Mouse (Mus musculus) kidney, embryonic 16.5 days (tissue): ENCODE measurements around the gene Glis3. TPM values are rescaled to one million over a fixed set of nuclear protein-coding genes. Genes with fewer than 3 reads are reported as not detected.

Experiments
- ATAC-seq: fragments of 200-750 bp; cut with Nextera tagmentation; 2 replicates; pipeline ENCODE4 v1.8.0; 2017; ENCODE audit warnings: moderate TSS enrichment; ENCODE audit not compliant: low FRiP score, low TSS enrichment
- H3K27ac ChIP-seq: fragments of 300-500 bp; sonication (generic); 2 replicates; pipeline ENCODE4 v1.5.1; 2014; ENCODE audit warnings: low read length
- H3K27me3 ChIP-seq: fragments of 300-500 bp; sonication (generic); 2 replicates; pipeline ENCODE4 v1.6.1; 2014; ENCODE audit warnings: low read length, control low read depth, mixed read lengths; ENCODE audit not compliant: insufficient read depth
- H3K36me3 ChIP-seq: fragments of 300-500 bp; sonication (generic); 2 replicates; pipeline ENCODE4 v1.6.1; 2014; ENCODE audit warnings: low read length, control low read depth, mixed read lengths; ENCODE audit not compliant: insufficient read depth
- H3K4me1 ChIP-seq: fragments of 300-500 bp; sonication (generic); 2 replicates; pipeline ENCODE4 v1.6.1; 2014; ENCODE audit warnings: low read length, control low read depth, mixed read lengths; ENCODE audit not compliant: insufficient read depth
- H3K4me2 ChIP-seq: fragments of 300-500 bp; sonication (generic); replicated peaks from 2 replicates; pipeline ENCODE4 v1.6.1; 2014; ENCODE audit warnings: low read depth, low read length
- H3K4me3 ChIP-seq: fragments of 300-500 bp; sonication (generic); 2 replicates; pipeline ENCODE4 v1.5.1; 2014; ENCODE audit warnings: mild to moderate bottlenecking, low read length
- H3K9ac ChIP-seq: fragments of 300-500 bp; sonication (generic); replicated peaks from 2 replicates; pipeline ENCODE4 v1.6.1; 2014; ENCODE audit warnings: low read length
- H3K9me3 ChIP-seq: fragments of 300-500 bp; sonication (generic); 2 replicates; pipeline ENCODE4 v1.6.1; 2016; ENCODE audit warnings: low read length, control low read depth
- WGBS: fragments of 180-500 bp; shearing (Covaris S2); extraction: QIAGEN DNeasy Blood & Tissue Kit; methylation state at CpG from one replicate; pipeline ENCODE4 v1.1.7; 2014; 5-methylcytosine and 5-hydroxymethylcytosine counted together
- polyA plus RNA-seq: library from polyadenylated mRNA; unstranded; fragments of >200 nt; fragmentation: Nextera tagmentation; extraction: Ambion mirVana; gene quantifications from 2 replicates; pipeline ENCODE4 v1.2.1, GENCODE M21; 2015

Gene Glis3
- polyA plus RNA-seq, 1 experiment from 2014 or later: 9.0 TPM

DNA sequence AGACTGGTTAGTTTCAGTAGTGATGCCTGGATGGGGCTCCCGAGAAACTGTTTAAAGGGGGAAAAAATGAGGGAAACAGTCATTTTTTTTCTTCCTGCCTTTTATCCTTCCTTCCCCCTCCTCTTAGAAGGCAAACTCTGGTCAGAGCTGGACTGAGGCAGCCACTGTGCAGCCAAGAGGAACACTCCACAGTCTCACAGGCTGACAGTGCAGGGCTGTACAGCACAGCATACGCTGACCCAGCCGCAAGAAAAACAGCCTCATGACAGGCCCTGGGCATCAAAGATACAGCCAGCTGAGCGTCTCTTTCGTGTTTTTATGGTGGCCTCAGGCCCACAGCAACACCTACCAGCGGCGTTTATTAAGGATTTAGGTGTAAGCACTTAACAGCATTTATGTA lies 19.0 kb downstream of the Glis3 start:
- H3K9me3 ChIP-seq: no peaks in the 10 kb centered on the region
- H3K9ac ChIP-seq: no peak overlapping the region
- 0 out of 2 replicates have a peak overlapping the region, but pooled peaks have one; percentile 7 for H3K4me2 ChIP-seq
- H3K4me3 ChIP-seq: no peak overlapping the region
- peak overlapping the region; percentile 71 for H3K27ac ChIP-seq
- peaks cover 59% of the 10 kb centered on the region for H3K4me1 ChIP-seq
- 0 out of 2 replicates have a peak, but pooled peaks cover 3% of the 10 kb centered on the region for H3K36me3 ChIP-seq
- no peaks in the 10 kb centered on the region for H3K27me3 ChIP-seq
- peak; percentile 92 for ATAC-seq
- 26% methylated on average over 7 of the region's 7 CpGs for WGBS

DNA sequence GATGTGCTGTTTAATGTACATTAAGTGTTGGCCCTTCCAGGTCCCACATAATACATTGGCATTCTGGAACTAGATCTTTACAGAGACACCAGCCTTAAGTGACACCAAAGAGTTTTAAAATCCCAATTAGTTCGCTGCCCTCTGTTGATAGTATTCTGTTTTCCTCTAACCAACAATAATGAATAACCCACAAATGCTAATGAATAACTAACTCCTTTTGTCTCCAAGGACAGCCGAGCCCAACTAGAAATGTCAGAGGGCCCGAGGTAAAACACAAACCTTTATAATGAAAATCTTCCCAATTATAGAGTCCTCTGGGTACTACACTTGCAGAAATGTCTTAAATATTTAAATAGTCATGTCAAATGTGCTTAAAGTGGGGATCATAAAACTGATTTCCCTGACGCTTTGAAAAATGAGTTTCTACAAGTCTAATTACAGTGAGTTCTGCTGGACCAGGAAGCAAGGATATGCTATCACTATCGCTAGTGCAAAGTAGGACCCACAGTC lies 22.1 kb downstream of the Glis3 start:
- Histone ChIP-seq H3K4me2 (no peak overlapping the region), H3K36me3 (no peaks in the 10 kb centered on the region), H3K27me3 (no peaks in the 10 kb centered on the region), H3K9ac (no peak overlapping the region; the same call in 1 of the 2 replicates), H3K9me3 (no peaks in the 10 kb centered on the region), H3K4me3 (no peak overlapping the region), H3K27ac (peak overlapping the region; percentile 82), H3K4me1 (peaks cover 61% of the 10 kb centered on the region)
- WGBS: 62% methylated on average over 5 of the region's 5 CpGs
- peak; percentile 29; the same call in 1 of the 2 replicates for ATAC-seq

DNA sequence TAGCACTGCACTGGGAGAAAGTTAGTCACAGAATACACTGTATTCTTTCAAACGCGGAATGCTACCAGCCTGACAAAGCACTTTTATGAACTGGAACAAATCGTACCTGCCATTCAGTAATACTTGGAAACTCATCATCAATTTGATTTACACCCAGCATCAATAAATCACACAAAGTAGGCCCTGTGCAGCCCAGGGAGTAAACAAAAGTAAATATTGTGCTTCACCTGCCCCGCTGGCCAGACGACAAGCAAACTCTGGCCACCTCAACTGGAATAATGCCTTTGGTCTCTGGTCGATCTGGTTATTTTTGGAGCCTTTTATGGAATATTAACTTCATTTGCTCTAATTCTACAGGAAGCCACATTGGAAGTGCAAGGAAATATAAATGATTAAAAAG lies 23.0 kb downstream of the Glis3 start:
- ATAC-seq: no peak
- H3K27me3 ChIP-seq: no peaks in the 10 kb centered on the region

DNA sequence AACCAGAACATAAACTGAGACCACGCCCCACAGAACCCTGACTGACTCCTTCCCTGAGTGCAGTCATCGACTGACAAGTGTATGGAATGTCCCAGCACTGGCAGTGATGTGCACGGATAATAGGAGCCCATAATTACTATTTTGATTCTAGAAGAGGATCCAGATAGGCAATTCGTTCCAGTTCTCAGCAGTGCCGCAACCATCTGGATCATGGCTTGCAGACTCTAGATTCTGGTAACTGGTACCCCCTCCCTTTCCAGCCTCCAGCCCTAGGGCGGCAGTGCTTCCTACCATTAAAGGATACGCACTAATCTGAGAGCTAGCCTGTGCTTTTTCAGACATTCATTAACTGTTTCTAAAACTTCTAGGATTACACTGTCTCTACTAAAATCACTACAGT lies 24.7 kb downstream of the Glis3 start:
- ATAC-seq: 0 out of 2 replicates have a peak, but pooled peaks have one; percentile 41
- Histone ChIP-seq H3K27me3 (no peaks in the 10 kb centered on the region), H3K4me1 (peaks cover 46% of the 10 kb centered on the region), H3K9ac (no peak overlapping the region), H3K4me2 (no peak overlapping the region), H3K27ac (peak overlapping the region; percentile 35; the same call in 1 of the 2 replicates), H3K9me3 (no peaks in the 10 kb centered on the region), H3K4me3 (no peak overlapping the region), H3K36me3 (no peaks in the 10 kb centered on the region)
- 53% methylated on average over 7 of the region's 7 CpGs for WGBS

More for the DNA sequence above, 23.0 kb downstream of the Glis3 start:
- 19% methylated on average over 6 of the region's 6 CpGs for WGBS
- Histone ChIP-seq H3K27ac (peak overlapping the region; percentile 82), H3K36me3 (no peaks in the 10 kb centered on the region), H3K4me2 (no peak overlapping the region; the same call in 1 of the 2 replicates), H3K4me3 (no peak overlapping the region), H3K9me3 (no peaks in the 10 kb centered on the region), H3K9ac (no peak overlapping the region), H3K4me1 (peaks cover 53% of the 10 kb centered on the region)

DNA sequence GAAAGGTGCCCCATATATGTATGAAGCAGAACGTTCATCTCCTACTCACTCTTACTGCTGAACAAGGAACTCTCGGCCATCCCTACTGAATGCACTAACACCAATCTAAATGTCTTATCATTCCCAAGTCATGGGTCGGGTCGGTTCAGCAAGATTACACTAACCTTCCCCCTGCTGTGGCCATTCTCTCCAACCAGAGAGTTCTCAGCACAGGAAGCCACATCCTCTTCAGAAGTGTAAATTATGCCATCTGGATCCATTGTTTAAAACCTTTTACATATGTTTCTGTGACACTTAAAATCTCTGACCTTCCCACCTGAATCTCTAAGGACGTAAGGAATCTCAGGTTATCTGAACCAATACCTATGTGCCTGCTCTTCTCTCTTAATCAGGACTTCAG lies 29.0 kb downstream of the Glis3 start:
- no peak overlapping the region for H3K27ac ChIP-seq
- H3K4me3 ChIP-seq: no peak overlapping the region
- no peaks in the 10 kb centered on the region for H3K9me3 ChIP-seq
- H3K4me1 ChIP-seq: peaks cover 30% of the 10 kb centered on the region
- WGBS: 87% methylated on average over 5 of the region's 5 CpGs
- ATAC-seq: no peak
- no peak overlapping the region for H3K4me2 ChIP-seq
- H3K36me3 ChIP-seq: no peaks in the 10 kb centered on the region
- no peak overlapping the region for H3K9ac ChIP-seq
- H3K27me3 ChIP-seq: no peaks in the 10 kb centered on the region

DNA sequence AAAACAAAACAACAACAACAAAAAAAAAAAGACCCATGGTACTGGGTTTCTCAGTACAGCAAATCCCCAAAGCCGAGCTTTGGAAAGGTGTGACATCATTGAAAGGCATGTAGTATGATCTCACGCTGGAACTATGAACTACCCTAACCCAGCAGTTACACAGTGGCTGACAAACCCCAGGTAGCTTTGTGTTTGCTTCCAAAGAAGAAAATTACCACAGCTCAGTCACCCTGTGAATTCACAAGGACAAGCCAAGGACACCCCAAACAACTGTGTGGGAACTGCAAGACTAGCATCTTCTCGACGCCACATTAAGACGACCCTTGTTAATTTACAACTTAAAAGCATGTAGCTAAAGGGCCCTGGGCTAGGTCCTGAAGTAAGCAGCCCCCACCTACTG lies 30.4 kb downstream of the Glis3 start:
- no peaks in the 10 kb centered on the region for H3K9me3 ChIP-seq
- H3K36me3 ChIP-seq: no peaks in the 10 kb centered on the region
- peak; percentile 69; the same call in 1 of the 2 replicates for ATAC-seq
- no peak overlapping the region for H3K4me3 ChIP-seq
- WGBS: 42% methylated on average over 5 of the region's 5 CpGs
- H3K4me1 ChIP-seq: peaks cover 22% of the 10 kb centered on the region
- no peaks in the 10 kb centered on the region for H3K27me3 ChIP-seq
- peak overlapping the region; percentile 31 for H3K27ac ChIP-seq
- no peak overlapping the region for H3K9ac ChIP-seq
- no peak overlapping the region for H3K4me2 ChIP-seq

DNA sequence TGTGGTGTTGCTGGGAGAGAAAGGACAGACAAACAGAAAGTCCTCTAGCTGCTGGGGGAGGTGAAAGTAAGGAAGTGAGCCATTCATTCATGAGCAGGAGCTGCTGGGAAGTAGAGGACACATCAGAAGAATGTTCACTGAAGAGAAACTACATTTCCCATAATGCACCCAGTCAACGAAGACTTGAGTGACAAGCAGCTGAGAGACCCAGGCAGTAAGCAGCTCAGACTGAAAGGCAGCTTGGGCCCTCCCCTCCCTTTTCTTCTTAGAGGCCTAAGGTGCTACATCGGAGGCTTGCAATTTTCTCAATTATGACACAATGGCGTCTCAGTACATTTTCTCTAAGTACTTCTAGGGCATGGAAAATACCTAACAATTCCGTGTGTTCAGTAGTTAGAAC lies 31.0 kb downstream of the Glis3 start:
- Histone ChIP-seq H3K9me3 (no peaks in the 10 kb centered on the region), H3K9ac (no peak overlapping the region), H3K4me3 (no peak overlapping the region), H3K27ac (no peak overlapping the region), H3K36me3 (no peaks in the 10 kb centered on the region), H3K4me1 (peaks cover 22% of the 10 kb centered on the region), H3K4me2 (no peak overlapping the region), H3K27me3 (no peaks in the 10 kb centered on the region)
- 60% methylated on average over 4 of the region's 4 CpGs for WGBS
- no peak for ATAC-seq

DNA sequence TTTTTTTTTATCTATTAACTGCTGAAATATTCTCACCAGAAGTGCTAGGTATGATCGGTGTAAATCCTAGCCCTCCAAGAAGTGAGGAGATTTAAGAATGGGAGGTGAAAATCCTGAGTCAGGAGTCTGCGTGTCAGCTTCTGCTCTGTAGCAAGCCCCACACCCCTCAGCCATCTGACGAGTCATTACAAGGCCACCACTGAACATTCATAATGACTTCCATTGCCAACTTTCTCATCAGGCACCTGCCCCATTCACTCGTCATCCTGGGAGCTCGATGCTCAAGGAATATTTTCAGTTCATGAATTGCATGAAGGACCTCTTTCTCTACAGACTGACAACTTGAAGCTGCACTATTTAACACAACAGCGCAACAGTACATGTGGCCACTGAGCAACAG lies 32.5 kb downstream of the Glis3 start:
- 89% methylated on average over 6 of the region's 6 CpGs for WGBS
- H3K27me3 ChIP-seq: no peaks in the 10 kb centered on the region

DNA sequence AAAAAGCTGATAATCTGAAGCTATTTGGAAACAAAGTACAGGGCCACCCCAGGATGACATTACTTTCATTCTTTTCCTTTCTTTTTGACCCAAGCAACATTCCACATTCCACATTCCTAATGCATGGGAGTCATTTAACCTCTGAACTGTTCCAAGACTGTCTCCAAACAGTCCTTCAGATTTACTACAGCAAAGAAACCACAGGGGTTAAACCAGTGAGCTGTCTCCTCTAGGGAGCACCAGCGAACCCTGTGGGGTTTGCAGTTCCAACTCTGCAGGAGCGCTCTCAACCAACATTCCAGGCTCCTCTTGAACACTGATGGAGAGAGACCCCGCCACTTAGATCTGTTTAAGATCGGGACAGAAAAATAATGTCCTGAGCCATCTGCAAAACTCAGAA lies 33.6 kb downstream of the Glis3 start:
- Histone ChIP-seq H3K9ac (no peak overlapping the region), H3K4me1 (peaks cover 22% of the 10 kb centered on the region), H3K27me3 (no peaks in the 10 kb centered on the region), H3K4me3 (no peak overlapping the region), H3K27ac (peak overlapping the region; percentile 37; the same call in 1 of the 2 replicates), H3K4me2 (no peak overlapping the region), H3K36me3 (no peaks in the 10 kb centered on the region), H3K9me3 (no peaks in the 10 kb centered on the region)
- peak; percentile 86 for ATAC-seq
- 44% methylated on average over 4 of the region's 4 CpGs for WGBS

More for the DNA sequence above, 32.5 kb downstream of the Glis3 start:
- no peaks in the 10 kb centered on the region for H3K36me3 ChIP-seq
- peaks cover 22% of the 10 kb centered on the region for H3K4me1 ChIP-seq
- ATAC-seq: no peak
- H3K4me3 ChIP-seq: no peak overlapping the region
- no peaks in the 10 kb centered on the region for H3K9me3 ChIP-seq
- H3K4me2 ChIP-seq: no peak overlapping the region
- H3K9ac ChIP-seq: no peak overlapping the region
- no peak overlapping the region for H3K27ac ChIP-seq

DNA sequence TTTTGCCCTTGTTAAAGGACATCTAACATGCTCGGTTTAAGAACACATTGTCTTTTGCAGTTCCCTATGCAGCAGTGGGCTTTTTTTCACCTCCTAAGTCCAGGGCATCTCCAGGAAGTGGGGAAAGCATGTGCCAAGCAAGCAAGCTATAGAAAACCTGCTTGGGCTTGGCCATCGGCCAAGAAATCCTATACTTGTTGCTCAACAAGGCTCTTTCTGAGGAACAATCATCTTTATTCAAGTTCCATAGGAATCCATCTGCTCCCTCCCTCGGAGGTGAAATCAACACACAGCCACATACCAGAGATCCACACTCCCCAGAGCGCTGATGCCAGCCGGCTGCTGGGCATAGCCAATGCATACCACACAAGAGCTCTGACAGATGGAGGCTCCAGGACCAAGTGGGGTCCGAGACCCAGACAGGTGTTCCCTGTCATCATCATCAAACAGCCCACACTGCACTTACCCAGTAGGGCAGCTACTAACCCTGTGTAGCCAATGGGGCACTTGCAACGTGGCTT lies 39.0 kb downstream of the Glis3 start:
- Histone ChIP-seq H3K9me3 (no peaks in the 10 kb centered on the region), H3K36me3 (no peaks in the 10 kb centered on the region), H3K4me3 (no peak overlapping the region), H3K4me2 (no peak overlapping the region), H3K27ac (peak overlapping the region; percentile 6; the same call in 1 of the 2 replicates), H3K27me3 (no peaks in the 10 kb centered on the region), H3K9ac (no peak overlapping the region), H3K4me1 (peaks cover 19% of the 10 kb centered on the region)
- 57% methylated on average over 7 of the region's 7 CpGs for WGBS
- peak; percentile 75 for ATAC-seq
